Mouse (Mus musculus): Measurements from ENCODE around the gene Mag. TPM values are rescaled to one million over a fixed set of nuclear protein-coding genes. Genes with fewer than 3 reads are reported as not detected.
"Not testable (repeated sequence)": the region's sequence is repeated elsewhere in the genome, so short reads cannot be mapped to it uniquely, and the experiment has no call there.

Mag gene
- polyA plus RNA-seq, 1 experiment, result 3.5 TPM

GRCm38 (mm10) chr7:30935422-30936099 is 20.9 kb upstream of the Mag start:
- 54% methylated on average over 6 of the region's 6 CpGs for WGBS
- not testable (repeated sequence) for DNase-seq (ENCODE audit: low read depth in 1 of 2, low spot score in 2 of 2); H3K4me1 ChIP-seq (ENCODE audit: control insufficient read depth, insufficient read depth, insufficient read length); H3K36me3 ChIP-seq (ENCODE audit: control insufficient read depth, insufficient read depth, low read length); H3K27me3 ChIP-seq (ENCODE audit: control insufficient read depth, insufficient read depth, low read length); H3K27ac ChIP-seq (ENCODE audit: insufficient read depth, low read length); H3K4me3 ChIP-seq (ENCODE audit: extremely low read depth, insufficient read depth, insufficient read length)

DNA sequence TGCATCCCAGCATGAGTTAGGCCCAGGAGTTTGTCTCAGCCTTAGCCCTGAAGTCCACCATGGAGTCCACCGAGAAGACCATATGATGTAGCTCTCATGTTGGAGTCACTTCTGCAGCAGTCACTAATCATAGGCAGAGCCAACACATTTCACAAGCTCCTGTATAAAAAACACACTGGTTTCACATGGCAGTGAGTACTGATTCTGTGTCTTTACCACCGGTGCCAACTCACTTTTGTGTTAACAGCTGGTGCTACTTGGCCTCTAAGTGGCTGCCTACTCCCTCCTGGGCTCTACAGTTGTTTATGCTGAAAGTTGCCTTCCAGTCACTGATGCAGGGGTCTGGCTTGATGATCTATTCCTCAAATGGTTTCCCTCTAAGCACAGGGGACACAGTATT is 9.9 kb upstream of the Mag start, which contains the start of gene Hamp2:
Gene Hamp2 (minus strand): TSS at position 101 of the 400 bp plus-strand sequence.
- DNase-seq (ENCODE audit: low read depth in 1 of 2, low spot score in 2 of 2); H3K4me3 ChIP-seq (ENCODE audit: extremely low read depth, insufficient read depth, insufficient read length); H3K4me1 ChIP-seq (ENCODE audit: control insufficient read depth, insufficient read depth, insufficient read length); H3K27ac ChIP-seq (ENCODE audit: insufficient read depth, low read length); H3K27me3 ChIP-seq (ENCODE audit: control insufficient read depth, insufficient read depth, low read length); H3K36me3 ChIP-seq (ENCODE audit: control insufficient read depth, insufficient read depth, low read length): not testable (repeated sequence)
- WGBS, result 89% methylated on average over 2 of the region's 2 CpGs

DNA sequence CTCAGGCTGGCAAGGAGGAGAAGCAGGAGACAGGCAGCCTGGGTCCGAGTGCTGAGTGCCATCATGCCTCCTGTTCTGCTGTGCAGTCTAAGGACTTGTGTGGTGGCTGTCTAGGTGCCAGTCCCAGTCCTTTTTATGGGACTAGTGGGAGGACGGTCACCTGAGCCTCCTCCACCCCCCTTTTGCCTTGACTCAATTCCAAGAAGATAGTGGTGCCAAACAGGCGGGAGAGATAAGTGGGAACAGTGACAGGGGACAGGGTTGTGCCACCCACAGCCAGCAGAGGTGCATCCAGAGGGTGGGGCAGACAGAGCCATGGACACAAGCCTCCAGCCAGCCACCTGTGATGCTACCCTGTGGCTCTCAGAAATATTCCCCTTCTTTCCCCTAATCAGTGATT is 9.4 kb upstream of the Mag start:
- WGBS, result 61% methylated on average over 3 of the region's 3 CpGs
- H3K36me3 ChIP-seq (ENCODE audit: control insufficient read depth, insufficient read depth, low read length), result no peaks in the 10 kb centered on the region

DNA sequence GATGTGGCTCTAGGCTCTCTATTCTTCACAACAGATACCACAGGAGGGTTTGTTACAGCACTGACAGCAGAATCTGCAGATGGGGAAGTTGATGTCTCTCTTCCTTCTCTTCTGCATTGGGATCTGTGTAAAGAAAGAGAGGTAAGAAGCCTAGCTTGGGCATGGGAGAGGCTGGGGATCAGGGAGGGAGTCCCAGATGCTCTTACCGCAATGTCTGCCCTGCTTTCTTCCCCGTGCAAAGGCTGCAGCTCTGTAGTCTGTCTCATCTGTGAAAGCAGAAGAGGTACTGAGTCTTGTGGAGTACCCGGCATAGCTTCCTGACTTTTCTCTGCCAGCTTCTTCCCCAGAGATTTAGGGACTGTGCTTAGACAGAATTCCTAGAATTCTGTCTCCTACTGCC is 7.8 kb upstream of the Mag start:
- H3K27ac ChIP-seq (ENCODE audit: insufficient read depth, low read length); DNase-seq (ENCODE audit: low read depth in 1 of 2, low spot score in 2 of 2); H3K4me1 ChIP-seq (ENCODE audit: control insufficient read depth, insufficient read depth, insufficient read length); H3K36me3 ChIP-seq (ENCODE audit: control insufficient read depth, insufficient read depth, low read length); H3K27me3 ChIP-seq (ENCODE audit: control insufficient read depth, insufficient read depth, low read length); H3K4me3 ChIP-seq (ENCODE audit: extremely low read depth, insufficient read depth, insufficient read length): not testable (repeated sequence)
- WGBS, result 32% methylated on average over 3 of the region's 3 CpGs

More for the DNA sequence above, 9.4 kb upstream of the Mag start:
- H3K27me3 ChIP-seq (ENCODE audit: control insufficient read depth, insufficient read depth, low read length), result no peaks in the 10 kb centered on the region
- no peak overlapping the region for H3K4me3 ChIP-seq (ENCODE audit: extremely low read depth, insufficient read depth, insufficient read length)
- DNase-seq (ENCODE audit: low read depth in 1 of 2, low spot score in 2 of 2), result no peak
- H3K4me1 ChIP-seq (ENCODE audit: control insufficient read depth, insufficient read depth, insufficient read length), result no peaks in the 10 kb centered on the region
- H3K27ac ChIP-seq (ENCODE audit: insufficient read depth, low read length), result no peak overlapping the region
- TF ChIP-seq CTCF (IDR thresholded peaks at IDR 0.05; ENCODE audit: extremely low read depth, insufficient read depth, insufficient read length, insufficient replicate concordance) (no peak), POLR2A (IDR thresholded peaks at IDR 0.05; ENCODE audit: low read depth, low read length) (no peak)

DNA sequence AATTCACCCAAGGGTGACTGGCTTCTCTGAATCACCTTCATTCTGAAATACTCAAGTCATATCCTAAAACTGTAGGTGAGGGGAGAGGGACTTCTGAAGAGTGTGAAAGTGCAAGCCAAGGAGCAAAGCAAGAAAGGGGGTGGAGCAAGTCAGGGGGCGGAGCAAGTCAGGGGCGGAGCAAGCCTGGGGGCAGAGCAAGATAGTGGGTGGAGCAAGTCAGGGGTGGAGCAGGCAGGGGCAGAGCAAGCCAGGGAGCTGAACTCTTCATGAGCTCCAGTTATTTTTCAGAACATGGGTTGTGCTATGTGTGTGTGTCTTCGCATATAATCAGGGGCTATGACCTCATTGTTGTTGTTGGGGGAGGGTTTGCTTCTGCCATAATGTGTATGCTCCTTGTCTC is 5.5 kb upstream of the Mag start:
- 63% methylated on average over 3 of the region's 3 CpGs for WGBS

DNA sequence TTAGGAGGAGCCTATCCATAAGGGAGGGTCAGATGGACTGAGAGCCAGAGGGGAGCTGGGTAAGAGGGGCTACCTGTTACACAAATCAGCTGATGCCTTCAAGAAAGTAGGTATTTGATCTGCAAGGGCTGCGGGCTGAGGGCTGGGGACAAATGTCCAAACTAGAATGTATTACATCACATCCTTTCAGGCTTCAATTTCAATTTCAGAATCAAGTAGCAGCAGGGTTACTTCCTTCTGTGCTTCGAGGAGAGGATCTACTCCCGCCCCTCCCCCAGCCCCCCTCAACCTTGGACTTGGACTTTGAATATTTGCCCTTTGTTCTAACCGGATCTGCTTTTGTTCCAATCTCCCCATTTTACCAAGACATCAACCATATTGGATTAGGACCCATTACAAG is 2.5 kb upstream of the Mag start:
- H3K4me3 ChIP-seq (ENCODE audit: extremely low read depth, insufficient read depth, insufficient read length), result no peak overlapping the region
- no peaks in the 10 kb centered on the region for H3K36me3 ChIP-seq (ENCODE audit: control insufficient read depth, insufficient read depth, low read length)
- 20% methylated on average over 4 of the region's 4 CpGs for WGBS
- TF ChIP-seq POLR2A (IDR thresholded peaks at IDR 0.05; ENCODE audit: low read depth, low read length) (no peak), CTCF (IDR thresholded peaks at IDR 0.05; ENCODE audit: extremely low read depth, insufficient read depth, insufficient read length, insufficient replicate concordance) (no peak)
- no peak for DNase-seq (ENCODE audit: low read depth in 1 of 2, low spot score in 2 of 2)
- H3K4me1 ChIP-seq (ENCODE audit: control insufficient read depth, insufficient read depth, insufficient read length), result no peaks in the 10 kb centered on the region; the same call in 1 of the 2 replicates
- no peak overlapping the region for H3K27ac ChIP-seq (ENCODE audit: insufficient read depth, low read length)
- no peaks in the 10 kb centered on the region for H3K27me3 ChIP-seq (ENCODE audit: control insufficient read depth, insufficient read depth, low read length)

More for the DNA sequence above, 5.5 kb upstream of the Mag start:
- DNase-seq (ENCODE audit: low read depth in 1 of 2, low spot score in 2 of 2), result no peak
- H3K36me3 ChIP-seq (ENCODE audit: control insufficient read depth, insufficient read depth, low read length), result no peaks in the 10 kb centered on the region
- no peak for TF ChIP-seq POLR2A (IDR thresholded peaks at IDR 0.05; ENCODE audit: low read depth, low read length)
- H3K27me3 ChIP-seq (ENCODE audit: control insufficient read depth, insufficient read depth, low read length), result no peaks in the 10 kb centered on the region
- no peaks in the 10 kb centered on the region; the same call in 1 of the 2 replicates for H3K4me1 ChIP-seq (ENCODE audit: control insufficient read depth, insufficient read depth, insufficient read length)
- H3K4me3 ChIP-seq (ENCODE audit: extremely low read depth, insufficient read depth, insufficient read length), result no peak overlapping the region
- H3K27ac ChIP-seq (ENCODE audit: insufficient read depth, low read length), result no peak overlapping the region

- H3K4me3 ChIP-seq (ENCODE audit: extremely low read depth, insufficient read depth, insufficient read length), result no peak overlapping the region
- no peaks in the 10 kb centered on the region; the same call in 1 of the 2 replicates for H3K4me1 ChIP-seq (ENCODE audit: control insufficient read depth, insufficient read depth, insufficient read length)
- no peaks in the 10 kb centered on the region for H3K27me3 ChIP-seq (ENCODE audit: control insufficient read depth, insufficient read depth, low read length)
- WGBS, result 77% methylated on average over 6 of the region's 6 CpGs
- no peaks in the 10 kb centered on the region for H3K36me3 ChIP-seq (ENCODE audit: control insufficient read depth, insufficient read depth, low read length)
- no peak overlapping the region for H3K27ac ChIP-seq (ENCODE audit: insufficient read depth, low read length)
- TF ChIP-seq CTCF (IDR thresholded peaks at IDR 0.05; ENCODE audit: extremely low read depth, insufficient read depth, insufficient read length, insufficient replicate concordance), result no peak
- no peak for TF ChIP-seq POLR2A (IDR thresholded peaks at IDR 0.05; ENCODE audit: low read depth, low read length)
- DNase-seq (ENCODE audit: low read depth in 1 of 2, low spot score in 2 of 2), result no peak
Measured at GRCm38 (mm10) chr7:30916713-30917112, 2.0 kb upstream of the Mag start.
